Mouse (Mus musculus): ENCODE data around the gene Zfp36. TPM values are rescaled to one million over a fixed set of nuclear protein-coding genes. Genes with fewer than 3 reads are reported as not detected.

Gene Zfp36
- total and polyA plus RNA-seq, 3 experiments: 21.3 to 42.8 (median 28.3) TPM

DNA sequence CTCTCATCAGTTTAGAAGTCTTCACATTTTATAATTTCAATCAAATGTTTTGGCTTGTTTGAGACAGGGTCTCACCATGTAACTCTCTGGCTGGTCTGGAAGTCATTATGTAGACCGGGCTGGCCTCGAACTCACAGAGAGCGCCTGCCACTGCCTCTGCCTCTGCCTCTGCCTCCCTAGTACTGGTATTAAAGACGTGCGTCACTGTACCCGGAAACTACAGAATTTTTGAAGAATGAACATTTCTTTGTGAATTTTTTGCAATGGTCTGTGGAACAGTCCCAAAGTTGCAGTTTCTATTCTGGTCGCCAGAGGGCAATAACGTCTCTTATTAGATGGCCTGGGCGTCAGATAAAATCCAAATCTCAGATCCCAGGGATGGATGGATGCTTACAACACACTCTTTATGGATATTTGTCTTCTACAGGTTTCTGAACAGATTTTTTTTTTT is 6.9 kb downstream of the Zfp36 start:
- no peaks in the 10 kb centered on the region for H3K9me3 ChIP-seq (replicated peaks)
- peaks cover 12% of the 10 kb centered on the region; the same call in 1 of the 2 replicates for H3K27me3 ChIP-seq (ENCODE audit: insufficient read depth, low read length)
- TF ChIP-seq CTCF (IDR thresholded peaks at IDR 0.05; ENCODE audit: low read depth, low read length): peak; percentile 68; the same call in 1 of the 2 replicates
- no peak for TF ChIP-seq POLR2AphosphoS5 (IDR thresholded peaks at IDR 0.05; ENCODE audit: insufficient replicate concordance, low read depth, low read length)
- no peak for DNase-seq (ENCODE audit: low spot score)
- H3K4me1 ChIP-seq (ENCODE audit: insufficient read depth, low read depth, low read length): peaks cover 68% of the 10 kb centered on the region
- peaks cover 30% of the 10 kb centered on the region for H3K36me3 ChIP-seq (replicated peaks)
- ATAC-seq (ENCODE audit: extremely low read depth, insufficient number of reproducible peaks, low FRiP score, poor library complexity, severe bottlenecking): no peak
- H3K4me3 ChIP-seq (ENCODE audit: low read depth, low read length): peak overlapping the region; percentile 75

DNA sequence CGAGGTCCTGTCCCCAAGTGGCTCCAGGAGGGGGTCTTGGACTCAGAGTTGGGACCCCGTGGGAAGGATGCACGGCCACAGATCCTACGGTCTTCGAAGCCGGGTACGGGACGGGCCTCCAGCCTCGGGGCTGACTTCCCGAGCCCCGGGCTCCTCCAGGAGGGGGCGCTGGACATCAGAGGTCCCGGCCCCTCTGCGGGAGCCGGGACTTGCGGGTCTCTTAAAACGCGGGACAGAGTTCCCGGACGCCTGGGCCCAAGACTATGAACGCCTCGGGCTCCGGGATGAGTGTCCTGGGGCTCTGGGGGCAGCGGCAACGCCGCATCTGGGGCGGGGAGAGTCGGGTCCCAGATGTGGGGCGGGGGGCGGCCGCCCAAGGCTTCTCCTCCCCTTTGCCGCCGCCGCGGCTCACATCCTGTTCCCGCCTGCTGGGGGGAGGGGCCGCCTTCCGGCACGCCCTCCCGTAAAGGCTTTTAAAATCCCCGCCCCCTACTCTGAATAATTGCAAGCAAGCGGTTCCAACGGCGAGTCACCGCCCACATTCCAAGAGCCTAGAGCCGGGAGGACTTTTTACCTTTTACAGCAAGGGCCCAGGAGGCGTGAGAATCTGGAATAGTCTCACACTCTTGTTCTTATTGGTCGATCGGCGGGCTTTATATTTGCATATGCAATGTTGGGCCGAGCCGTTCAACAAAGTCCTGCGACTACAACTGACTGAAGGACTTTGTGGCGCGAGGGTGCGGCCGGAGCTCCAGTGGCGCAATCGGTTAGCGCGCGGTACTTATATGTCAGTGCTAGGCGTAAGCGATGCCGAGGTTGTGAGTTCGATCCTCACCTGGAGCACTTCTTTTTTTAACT is 7.6 kb downstream of the Zfp36 start, which contains the start of gene Plekhg2:
Gene Plekhg2 (minus strand): TSS at position 349 of the 858 bp plus-strand sequence.
- ATAC-seq (ENCODE audit: extremely low read depth, insufficient number of reproducible peaks, low FRiP score, poor library complexity, severe bottlenecking): peak; percentile 81
- H3K4me1 ChIP-seq (ENCODE audit: insufficient read depth, low read depth, low read length): peaks cover 64% of the 10 kb centered on the region

DNA sequence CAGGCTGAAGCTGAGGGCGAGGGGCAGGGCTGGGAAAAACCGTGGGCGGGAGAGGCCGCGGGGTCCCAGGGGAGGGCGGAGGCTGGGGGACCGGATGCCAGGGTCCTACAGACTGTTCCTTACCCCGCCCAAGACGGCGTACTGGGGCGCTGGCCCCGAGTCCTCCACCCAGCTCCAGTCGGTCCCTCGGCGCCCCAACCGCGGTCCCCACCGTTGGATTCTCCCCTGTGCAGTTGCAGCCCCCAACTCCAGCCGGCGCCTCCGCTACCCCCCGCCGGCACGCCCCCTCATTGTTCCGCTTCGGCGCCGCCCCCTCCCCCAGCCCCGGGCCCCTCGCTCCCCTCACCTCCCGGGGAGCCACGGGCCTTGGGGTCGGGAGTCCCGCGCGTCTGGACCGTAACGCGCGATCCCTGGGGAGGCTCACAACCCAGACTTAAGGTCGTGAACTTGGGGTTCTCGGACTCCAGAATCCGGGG is 8.5 kb downstream of the Zfp36 start:
- DNase-seq (ENCODE audit: low spot score): peak; percentile 79
- Histone ChIP-seq H3K4me3 (ENCODE audit: low read depth, low read length) (peak overlapping the region; percentile 75), H3K9me3 (replicated peaks) (no peaks in the 10 kb centered on the region), H3K36me3 (replicated peaks) (peaks cover 24% of the 10 kb centered on the region), H3K4me1 (ENCODE audit: insufficient read depth, low read depth, low read length) (peaks cover 56% of the 10 kb centered on the region), H3K27me3 (ENCODE audit: insufficient read depth, low read length) (peaks cover 13% of the 10 kb centered on the region)
- no peak for ATAC-seq (ENCODE audit: extremely low read depth, insufficient number of reproducible peaks, low FRiP score, poor library complexity, severe bottlenecking)
- TF ChIP-seq GATA2 (IDR thresholded peaks at IDR 0.05; ENCODE audit: borderline replicate concordance, low read depth, low read length) (no peak), POLR2AphosphoS5 (IDR thresholded peaks at IDR 0.05; ENCODE audit: insufficient replicate concordance, low read depth, low read length) (no peak), GATA1 (IDR thresholded peaks at IDR 0.05; ENCODE audit: borderline replicate concordance, low read length) (no peak), TAL1 (conservative IDR thresholded peaks at IDR 0.05; ENCODE audit: low read depth, low read length) (no peak), CTCF (IDR thresholded peaks at IDR 0.05; ENCODE audit: low read depth, low read length) (no peak)

More for the DNA sequence above, 7.6 kb downstream of the Zfp36 start, which contains the start of gene Plekhg2:
- DNase-seq (ENCODE audit: low spot score): peak; percentile 88
- Histone ChIP-seq H3K4me3 (ENCODE audit: low read depth, low read length) (peak within 1 kb of the TSS; percentile 75), H3K27me3 (ENCODE audit: insufficient read depth, low read length) (peaks cover 12% of the 10 kb centered on the region; the same call in 1 of the 2 replicates), H3K9me3 (replicated peaks) (no peaks in the 10 kb centered on the region), H3K36me3 (replicated peaks) (peaks cover 30% of the 10 kb centered on the region)
- peak; percentile 51 for TF ChIP-seq CTCF (IDR thresholded peaks at IDR 0.05; ENCODE audit: low read depth, low read length)
- TF ChIP-seq GATA1 (IDR thresholded peaks at IDR 0.05; ENCODE audit: borderline replicate concordance, low read length): no peak

DNA sequence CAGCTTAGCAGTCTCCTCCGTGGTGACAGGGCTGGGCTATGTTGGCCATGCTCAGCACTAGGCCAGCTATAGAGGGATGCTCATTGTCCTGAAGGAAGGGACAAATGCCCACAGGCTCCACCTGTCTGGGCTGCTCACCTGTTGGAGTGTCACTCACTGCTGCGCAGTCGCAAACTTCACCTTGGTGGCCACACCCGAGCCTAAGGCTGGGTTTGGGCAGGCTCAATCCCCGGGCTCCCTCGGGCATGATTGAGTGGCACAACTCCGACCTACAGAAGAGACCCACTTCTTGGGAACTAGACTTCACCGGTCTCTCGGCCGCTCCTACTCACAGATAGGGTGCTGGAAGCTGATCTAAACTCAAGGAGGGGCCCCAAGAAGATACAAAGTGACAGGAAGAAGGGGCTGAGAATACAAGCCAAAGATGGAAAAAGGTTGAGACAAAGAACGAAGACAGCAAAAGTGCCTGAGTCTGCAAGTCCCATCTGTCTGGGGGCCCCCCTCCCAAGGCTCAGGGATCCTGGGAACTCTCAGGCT is 9.0 kb downstream of the Zfp36 start:
- peaks cover 22% of the 10 kb centered on the region for H3K36me3 ChIP-seq (replicated peaks)
- DNase-seq (ENCODE audit: low spot score) (no peak), ATAC-seq (ENCODE audit: extremely low read depth, insufficient number of reproducible peaks, low FRiP score, poor library complexity, severe bottlenecking) (no peak)
- TF ChIP-seq CTCF (IDR thresholded peaks at IDR 0.05; ENCODE audit: low read depth, low read length) (no peak), TAL1 (conservative IDR thresholded peaks at IDR 0.05; ENCODE audit: low read depth, low read length) (no peak), GATA2 (IDR thresholded peaks at IDR 0.05; ENCODE audit: borderline replicate concordance, low read depth, low read length) (no peak), GATA1 (IDR thresholded peaks at IDR 0.05; ENCODE audit: borderline replicate concordance, low read length) (no peak), POLR2AphosphoS5 (IDR thresholded peaks at IDR 0.05; ENCODE audit: insufficient replicate concordance, low read depth, low read length) (no peak)
- peaks cover 15% of the 10 kb centered on the region for H3K27me3 ChIP-seq (ENCODE audit: insufficient read depth, low read length)
- no peaks in the 10 kb centered on the region for H3K9me3 ChIP-seq (replicated peaks)
- peak overlapping the region; percentile 75 for H3K4me3 ChIP-seq (ENCODE audit: low read depth, low read length)
- H3K4me1 ChIP-seq (ENCODE audit: insufficient read depth, low read depth, low read length): peaks cover 51% of the 10 kb centered on the region

DNA sequence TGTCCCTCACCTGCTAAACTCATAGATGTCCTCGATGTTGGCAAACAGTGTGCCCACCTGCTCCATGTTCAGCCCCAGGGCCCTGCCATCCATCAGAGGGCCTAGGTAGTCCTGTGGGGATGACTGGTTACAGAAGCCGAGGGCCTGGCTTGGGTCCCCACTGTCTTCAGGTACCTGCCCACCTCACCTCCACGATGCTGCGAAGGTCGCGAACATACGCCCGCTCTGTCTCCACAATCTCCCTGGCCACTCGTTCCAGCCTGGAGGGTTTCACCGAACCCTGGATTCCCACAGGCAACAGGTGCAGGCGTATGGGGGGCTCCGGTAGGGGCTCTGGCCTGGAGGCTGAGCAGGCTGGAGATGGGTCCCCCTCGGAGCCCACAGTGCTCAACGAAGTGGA is 10.0 kb downstream of the Zfp36 start:
- Histone ChIP-seq H3K9me3 (replicated peaks) (no peaks in the 10 kb centered on the region), H3K27me3 (ENCODE audit: insufficient read depth, low read length) (peaks cover 20% of the 10 kb centered on the region), H3K4me3 (ENCODE audit: low read depth, low read length) (no peak overlapping the region), H3K36me3 (replicated peaks) (peaks cover 22% of the 10 kb centered on the region), H3K4me1 (ENCODE audit: insufficient read depth, low read depth, low read length) (peaks cover 43% of the 10 kb centered on the region)
- DNase-seq (ENCODE audit: low spot score) (no peak), ATAC-seq (ENCODE audit: extremely low read depth, insufficient number of reproducible peaks, low FRiP score, poor library complexity, severe bottlenecking) (no peak)
- TF ChIP-seq TAL1 (conservative IDR thresholded peaks at IDR 0.05; ENCODE audit: low read depth, low read length): no peak
- no peak for TF ChIP-seq CTCF (IDR thresholded peaks at IDR 0.05; ENCODE audit: low read depth, low read length)
- TF ChIP-seq GATA1 (IDR thresholded peaks at IDR 0.05; ENCODE audit: borderline replicate concordance, low read length): no peak
- TF ChIP-seq POLR2AphosphoS5 (IDR thresholded peaks at IDR 0.05; ENCODE audit: insufficient replicate concordance, low read depth, low read length): no peak
- TF ChIP-seq GATA2 (IDR thresholded peaks at IDR 0.05; ENCODE audit: borderline replicate concordance, low read depth, low read length): no peak

DNA sequence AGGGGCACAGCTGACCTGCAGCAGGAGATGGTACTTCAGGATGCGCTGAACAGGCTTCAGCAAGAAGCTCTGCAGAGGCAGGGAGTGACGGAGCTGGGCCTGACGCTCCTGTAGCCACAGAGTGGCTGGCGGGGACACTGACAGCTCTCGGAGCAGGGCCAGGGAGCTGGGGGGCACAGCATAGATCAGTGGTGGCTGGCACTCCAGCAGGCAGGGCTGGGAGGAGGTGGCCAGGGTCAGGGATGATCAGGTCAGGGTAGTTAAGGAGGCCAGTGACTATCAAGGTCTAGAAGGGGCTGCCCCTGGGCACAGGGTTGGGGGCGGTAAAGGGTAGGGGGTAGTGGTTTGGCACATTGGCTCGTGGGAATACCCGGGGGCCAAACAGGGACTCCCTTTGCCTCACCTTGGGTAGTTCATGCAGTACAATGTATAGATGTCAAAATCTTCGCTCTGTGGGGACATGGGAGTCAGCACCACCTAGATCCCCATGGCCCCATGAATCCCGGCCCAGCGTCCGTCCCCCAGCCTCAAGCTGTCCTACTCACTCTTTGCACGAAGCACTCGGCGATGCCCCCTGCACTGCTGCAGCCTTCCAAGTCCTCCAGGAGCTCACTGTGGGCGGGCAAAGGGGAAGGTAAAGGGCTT is 11.7 kb downstream of the Zfp36 start:
- Histone ChIP-seq H3K27me3 (ENCODE audit: insufficient read depth, low read length) (peaks cover 32% of the 10 kb centered on the region), H3K9me3 (replicated peaks) (no peaks in the 10 kb centered on the region), H3K36me3 (replicated peaks) (peaks cover 20% of the 10 kb centered on the region), H3K4me3 (ENCODE audit: low read depth, low read length) (no peak overlapping the region), H3K4me1 (ENCODE audit: insufficient read depth, low read depth, low read length) (peaks cover 28% of the 10 kb centered on the region)
- TF ChIP-seq GATA1 (IDR thresholded peaks at IDR 0.05; ENCODE audit: borderline replicate concordance, low read length): no peak
- ATAC-seq (ENCODE audit: extremely low read depth, insufficient number of reproducible peaks, low FRiP score, poor library complexity, severe bottlenecking) (no peak), DNase-seq (ENCODE audit: low spot score) (no peak)

Measured in G1E (cell line).